Mouse (Mus musculus): ENCODE results near the gene Tymp.

- TF ChIP-seq CTCF (IDR thresholded peaks at IDR 0.05; ENCODE audit: borderline replicate concordance, insufficient read depth, low read depth, low read length) (no peak), POLR2A (IDR thresholded peaks at IDR 0.05; ENCODE audit: borderline replicate concordance, insufficient read depth, low read length) (no peak)
These were observed 23.0 kb downstream of the Tymp start for GRCm38 (mm10) chr15:89353837-89354236.
